Mouse (Mus musculus): ENCODE results near the gene Phldb2. TPM values are rescaled to one million over a fixed set of nuclear protein-coding genes. Genes with fewer than 3 reads are reported as not detected.

The Phldb2 gene
- total RNA-seq, 2 experiments from 2014 or later, result 34.3 to 46.2 TPM

DNA sequence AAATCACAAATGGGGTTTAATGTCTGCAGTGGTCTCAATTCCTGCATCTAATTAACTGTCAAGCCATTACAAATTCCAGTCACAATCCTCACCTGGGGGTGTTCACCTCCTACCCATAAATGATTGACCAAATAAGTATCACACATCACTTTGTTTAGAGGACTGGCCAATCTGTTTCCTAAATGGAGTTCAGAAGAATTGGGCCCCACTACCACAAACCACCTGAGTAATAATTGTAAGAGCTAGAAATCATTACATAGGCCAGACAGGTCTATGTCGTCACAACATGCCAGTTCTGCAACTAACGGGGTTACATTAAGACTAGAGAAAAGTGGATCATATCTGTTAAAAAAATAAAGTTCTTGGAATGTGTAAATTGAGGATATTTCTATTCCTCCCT, 1.4 kb downstream of the Phldb2 start:
- DNase-seq, result no peak

DNA sequence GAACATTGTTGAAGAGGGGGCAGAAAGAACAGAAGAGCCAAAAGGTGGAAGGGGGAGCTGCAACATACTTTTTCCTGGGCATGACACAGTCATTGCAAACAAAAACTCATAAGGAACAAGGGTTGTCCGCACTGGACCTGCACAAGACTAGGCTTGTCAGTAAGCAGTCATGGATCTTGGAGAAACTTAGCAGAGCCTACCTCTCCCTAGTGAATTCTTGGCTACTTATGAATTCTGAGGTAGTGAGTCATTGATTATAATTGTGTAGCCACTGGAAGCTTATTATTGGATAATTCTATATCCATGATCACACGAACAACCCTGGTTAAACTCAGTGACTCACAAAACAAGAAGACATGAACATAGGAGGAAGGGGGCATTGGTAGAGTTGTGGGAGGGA, 7.1 kb downstream of the Phldb2 start:
- no peak for DNase-seq

DNA sequence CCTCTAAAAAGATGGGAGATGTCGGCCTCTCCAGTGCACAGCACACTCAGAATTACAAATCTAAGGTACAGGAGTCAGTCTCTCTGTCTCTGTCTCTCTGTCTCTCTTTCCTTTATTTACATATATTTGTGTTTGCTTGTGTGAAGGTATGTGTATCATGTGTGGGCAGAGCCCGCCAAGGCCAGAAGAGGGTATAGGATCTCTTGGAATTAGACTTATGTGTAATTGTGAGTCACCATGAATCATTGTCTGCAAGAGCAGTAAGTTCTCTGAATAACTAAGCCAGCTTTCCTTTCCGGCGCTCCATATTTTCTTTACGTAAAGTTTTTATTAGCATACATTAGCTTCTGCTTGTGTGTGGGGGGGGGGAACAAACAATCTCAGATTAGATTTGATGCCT, 7.7 kb downstream of the Phldb2 start:
- DNase-seq, result no peak

DNA sequence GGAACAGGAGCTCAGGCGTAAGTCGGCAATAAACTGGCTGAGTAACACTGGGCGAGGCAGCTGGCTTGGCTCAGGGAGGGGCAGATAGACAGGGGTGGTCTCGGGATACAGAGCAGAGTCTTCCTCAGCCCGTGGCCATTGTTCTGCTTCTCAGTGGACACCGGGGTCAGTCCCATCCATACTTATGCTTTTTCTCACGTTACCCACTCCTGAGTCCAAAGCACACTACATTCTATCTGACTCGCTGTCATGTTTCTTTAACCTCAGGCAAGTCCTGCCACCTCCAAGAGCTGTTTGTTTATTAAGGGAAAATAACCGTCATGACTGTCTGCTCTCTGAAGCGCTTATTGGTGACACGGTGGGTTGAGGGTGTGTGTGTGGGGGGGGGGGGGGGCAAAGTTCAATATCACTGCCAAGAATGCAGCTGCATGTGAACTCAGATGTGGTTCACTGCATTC, 8.2 kb downstream of the Phldb2 start:
- DNase-seq, result no peak

DNA sequence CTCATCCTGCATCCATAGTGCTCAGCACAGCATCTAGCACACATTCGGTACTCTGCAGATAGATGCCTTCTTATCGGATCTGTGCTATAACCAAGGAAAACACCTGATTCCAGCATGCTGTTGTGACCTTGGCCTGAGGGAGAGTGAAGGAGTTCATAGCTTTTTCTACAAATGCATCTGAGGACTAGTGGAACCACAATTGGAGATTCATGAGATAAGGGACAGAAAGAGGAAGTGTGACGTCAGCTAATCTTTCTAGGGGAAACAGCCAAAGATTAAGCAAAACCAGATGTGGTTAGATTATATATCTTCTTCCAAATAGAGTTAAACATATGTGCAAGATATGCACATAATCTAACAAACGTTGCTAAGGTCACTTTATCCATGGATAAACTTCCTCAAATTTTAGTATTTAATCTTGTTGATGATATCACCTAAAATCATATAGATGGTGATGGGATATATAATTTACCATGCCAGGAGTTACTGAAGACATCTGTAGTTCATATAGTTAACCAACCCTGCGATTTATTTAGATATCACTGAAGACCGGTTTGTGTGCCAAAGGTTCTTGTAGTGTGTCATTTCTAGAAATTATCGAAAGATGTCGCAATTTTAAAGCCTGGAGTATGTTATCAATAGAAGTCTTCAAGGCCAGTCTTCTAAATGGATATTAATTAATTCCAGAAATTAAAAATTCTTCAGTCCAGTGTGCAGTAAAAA, 11.1 kb downstream of the Phldb2 start:
- no peak for DNase-seq

DNA sequence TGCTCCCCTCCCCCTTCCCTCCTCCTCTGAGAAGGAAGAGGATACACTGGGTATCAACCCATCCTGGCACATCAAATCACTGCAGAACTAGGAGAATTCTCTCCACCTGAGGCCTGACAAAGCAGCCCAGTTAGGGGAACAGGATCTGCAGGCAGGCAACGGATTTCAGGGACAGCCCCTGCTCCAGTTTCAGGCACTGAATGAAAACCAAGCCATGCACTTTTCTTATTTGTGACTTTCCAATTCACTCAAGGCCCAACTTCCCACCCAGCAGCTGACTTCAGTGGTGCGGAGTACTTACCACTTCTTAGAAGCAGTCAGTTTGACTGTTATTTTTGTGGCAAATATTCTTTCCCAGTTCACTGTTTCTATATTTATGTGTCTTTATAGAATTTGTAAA, 12.7 kb downstream of the Phldb2 start:
- no peak for DNase-seq

DNA sequence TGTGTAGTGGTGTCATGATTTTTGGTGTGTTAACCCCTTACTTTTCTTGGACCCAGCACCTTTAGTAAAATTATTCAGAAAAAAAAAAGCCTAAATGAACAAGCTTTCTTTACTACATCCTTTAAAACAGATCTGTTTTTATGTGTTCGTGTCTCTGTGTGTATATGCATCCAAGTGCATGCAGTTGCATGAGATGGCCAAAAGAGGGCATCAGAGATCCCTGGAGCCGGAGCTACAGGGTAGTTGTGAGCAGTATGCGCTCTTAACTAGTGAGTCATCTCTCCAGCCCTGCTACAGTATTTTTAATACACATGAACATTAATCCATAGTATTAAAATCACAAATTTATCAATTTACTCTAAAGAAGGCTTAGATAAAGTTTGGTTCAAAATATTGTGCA, 14.0 kb downstream of the Phldb2 start:
- no peak for DNase-seq

DNA sequence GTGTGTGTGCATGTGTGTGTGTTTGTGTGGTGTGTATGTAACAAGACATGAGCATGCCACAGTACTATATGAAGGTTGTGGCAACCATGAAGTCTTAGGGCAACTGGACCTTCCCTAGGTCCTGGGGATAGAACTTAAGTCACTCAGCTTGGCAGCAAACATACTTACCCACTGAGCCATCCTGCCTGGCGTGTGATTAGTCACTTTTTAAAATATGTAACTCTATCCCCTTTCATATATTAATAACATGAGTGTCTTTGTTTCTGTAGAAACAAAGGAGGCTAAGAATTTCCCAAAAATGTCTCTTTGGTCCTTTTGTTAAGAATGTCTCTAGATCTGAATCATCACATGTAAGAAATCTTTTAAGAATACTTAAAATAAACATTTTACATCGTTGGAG, 16.0 kb downstream of the Phldb2 start:
- no peak for DNase-seq

DNA sequence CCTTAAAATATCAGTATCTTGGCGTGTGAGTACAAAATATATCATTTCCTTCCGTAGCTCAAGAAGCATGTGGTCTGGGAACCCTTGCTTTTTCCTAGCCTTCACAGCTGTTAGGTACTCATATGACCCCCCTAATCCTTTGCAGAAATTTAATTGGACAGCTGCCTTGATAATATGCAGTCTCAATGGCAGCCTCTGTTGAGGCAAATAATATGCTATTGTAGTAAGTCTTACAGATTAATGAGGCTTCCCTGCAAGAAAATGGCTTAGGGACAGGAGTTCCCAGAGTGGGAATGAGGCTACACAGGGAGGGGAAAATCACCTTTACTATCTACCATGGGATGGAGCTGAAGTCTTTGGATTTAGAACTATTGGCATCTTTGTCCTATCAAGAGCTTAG, 16.9 kb downstream of the Phldb2 start:
- no peak for DNase-seq

DNA sequence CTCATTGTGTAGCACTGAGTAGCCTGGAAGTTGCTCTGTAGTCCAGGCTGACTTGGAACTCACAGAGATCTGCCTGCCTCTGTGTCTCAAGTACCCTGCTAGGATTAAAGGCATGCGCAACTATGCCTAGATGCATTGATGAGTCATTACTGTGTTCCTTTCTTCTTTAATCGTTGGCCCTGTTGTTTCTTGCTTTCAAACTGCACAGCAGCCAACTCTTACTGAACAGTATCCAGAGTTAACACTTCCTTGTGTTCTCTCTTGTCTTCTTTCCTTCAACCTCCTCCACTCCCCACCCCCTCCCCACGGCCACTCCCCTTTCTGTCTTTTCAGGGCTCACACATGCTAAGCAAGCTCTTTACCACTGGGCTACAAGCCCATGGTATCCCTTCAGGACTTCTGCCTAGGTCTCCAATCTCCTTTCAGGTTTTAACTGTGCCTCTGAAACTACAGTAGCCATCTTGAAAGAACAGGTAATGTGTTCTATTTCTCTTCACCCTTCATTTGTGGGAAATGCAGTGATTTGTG, 17.4 kb downstream of the Phldb2 start:
- DNase-seq, result no peak

DNA sequence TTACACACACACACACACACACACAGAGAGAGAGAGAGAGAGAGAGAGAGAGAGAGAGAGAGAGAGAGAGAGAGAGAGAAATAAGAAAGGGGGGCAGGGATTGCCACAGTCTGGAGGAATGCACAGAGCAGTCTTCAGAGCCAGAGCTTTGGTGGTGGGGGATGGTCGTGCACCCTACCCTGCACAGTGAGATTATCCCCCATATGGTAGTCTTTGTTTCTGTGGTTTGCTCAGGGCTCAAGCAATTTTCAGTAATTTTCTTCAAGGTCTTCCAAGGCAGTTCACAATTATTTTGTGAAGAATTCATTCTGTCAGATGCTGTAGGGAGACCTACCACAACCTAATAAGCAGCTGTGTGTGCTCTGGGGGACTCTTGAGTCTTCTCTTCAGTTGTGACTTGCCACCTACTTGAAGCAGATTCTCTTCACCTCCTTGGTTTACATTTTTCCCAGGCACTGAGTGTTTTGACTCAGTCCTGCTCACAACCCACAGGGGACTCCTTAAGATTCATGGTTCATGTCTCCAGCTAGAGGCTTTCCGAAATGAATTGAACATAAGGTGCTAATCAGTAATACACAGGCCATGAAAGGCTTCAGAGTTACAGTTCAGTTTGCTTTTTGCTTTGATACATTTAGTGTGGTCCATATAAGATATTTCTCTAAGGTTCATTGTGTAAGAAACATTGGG, 18.5 kb downstream of the Phldb2 start:
- no peak for DNase-seq

DNA sequence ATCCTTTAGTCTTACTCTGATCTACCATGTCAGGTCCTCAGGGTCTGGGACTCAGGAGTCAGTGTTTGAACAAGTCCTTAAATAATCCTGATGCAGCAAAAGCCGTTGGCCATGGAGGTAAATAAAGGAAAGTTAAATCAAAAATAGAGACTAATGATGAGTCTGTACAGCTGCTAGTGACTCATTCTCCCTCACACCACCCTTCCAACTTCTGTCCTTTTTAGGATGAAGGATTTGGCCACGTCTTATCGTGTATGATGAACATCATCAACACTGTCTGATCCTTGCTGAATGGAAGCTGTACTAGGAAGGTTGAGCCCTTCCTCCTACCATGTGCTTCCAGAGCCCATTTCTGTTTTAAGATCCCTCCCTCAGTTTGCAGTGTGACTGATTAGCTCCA, 23.1 kb downstream of the Phldb2 start:
- DNase-seq, result no peak

DNA sequence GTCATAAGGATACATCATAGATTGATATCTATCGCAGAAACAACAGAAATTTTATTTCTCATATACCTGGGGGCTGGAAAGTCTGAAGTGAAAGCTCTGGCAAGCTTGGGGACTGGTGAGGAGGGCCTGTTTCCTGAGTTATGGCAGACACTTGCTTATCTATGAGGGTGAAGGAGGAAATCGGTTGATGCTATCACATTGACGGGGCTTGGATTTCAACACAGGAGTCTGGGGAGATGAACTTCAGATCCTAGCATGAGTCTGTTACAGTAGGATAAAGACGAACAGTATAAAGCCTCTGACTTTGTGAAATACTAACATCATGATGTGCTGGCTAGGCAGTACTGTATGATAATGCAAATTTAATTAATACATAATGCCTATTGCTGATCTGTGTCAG, 25.3 kb downstream of the Phldb2 start:
- no peak for DNase-seq

DNA sequence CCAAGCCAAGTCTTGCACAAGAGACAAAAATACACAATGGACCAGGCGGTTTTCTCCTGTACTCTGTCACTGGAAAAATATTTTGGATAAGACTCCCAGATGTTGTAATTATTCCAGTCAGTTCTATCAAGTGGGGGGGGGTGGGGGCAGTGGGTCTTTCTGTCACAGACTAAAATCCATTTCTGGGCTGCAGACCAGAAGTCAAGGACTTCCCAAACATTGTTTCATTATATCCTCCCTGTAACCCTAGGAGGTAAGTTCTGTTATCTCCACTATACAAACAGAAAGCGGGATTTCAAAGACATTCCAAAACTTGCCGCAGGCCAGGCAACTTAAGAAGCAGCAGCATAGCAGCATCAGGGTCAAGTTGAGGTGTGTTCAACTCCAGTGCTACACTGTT, 25.8 kb downstream of the Phldb2 start:
- no peak for DNase-seq

DNA sequence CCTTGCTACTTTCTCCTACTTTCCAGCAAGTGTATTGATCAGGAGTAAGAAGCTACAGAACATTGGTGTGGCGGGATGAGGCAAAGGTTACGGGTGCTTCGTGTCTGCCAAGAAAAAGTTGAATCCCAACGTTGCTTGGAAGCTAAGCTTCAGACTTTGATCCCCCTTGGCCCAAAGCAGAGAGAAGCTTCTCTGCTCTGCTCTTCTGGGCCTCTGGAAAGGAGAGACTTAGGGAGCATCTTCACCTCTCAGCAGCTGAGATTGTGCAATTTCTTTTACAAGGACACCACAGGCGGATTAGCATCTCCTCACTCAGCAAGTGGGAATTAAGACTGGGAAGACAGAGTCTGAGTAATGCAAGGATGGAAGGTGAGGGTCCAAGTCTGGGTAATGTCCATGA, 26.5 kb downstream of the Phldb2 start:
- DNase-seq, result no peak

DNA sequence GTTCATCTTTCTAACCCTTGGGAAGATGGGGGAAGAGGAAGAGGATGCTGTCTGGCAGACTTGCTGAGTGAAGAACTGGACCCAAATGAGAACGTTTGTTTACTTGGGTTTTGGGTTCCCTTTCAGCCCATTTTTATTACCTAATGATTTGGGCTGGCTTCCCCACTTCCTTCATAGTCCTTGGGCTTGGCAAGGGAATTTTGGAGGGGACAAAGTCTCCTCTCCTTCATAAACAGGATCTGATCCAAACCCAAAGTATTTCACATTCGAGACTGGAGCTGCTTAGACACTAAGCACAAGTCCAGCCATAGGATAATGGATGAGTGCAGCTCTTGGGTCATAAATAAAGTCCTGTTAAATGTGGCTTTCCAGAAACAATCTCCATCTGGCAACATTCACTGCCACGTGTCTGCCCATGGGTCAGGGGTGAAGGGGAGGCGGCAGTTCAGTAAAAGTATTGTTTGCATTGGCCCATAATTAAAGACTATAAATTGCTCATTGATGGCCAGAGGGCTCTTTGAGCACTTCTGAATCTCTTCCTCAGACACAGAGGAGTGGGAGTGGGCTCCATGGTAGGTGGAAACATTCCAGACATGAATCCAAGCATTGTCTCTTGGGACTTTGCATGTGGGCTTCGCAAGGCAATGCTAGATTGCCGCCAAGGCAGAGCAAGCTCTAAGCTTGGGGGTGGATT, 29.5 kb downstream of the Phldb2 start:
- DNase-seq, result peak; percentile 19

DNA sequence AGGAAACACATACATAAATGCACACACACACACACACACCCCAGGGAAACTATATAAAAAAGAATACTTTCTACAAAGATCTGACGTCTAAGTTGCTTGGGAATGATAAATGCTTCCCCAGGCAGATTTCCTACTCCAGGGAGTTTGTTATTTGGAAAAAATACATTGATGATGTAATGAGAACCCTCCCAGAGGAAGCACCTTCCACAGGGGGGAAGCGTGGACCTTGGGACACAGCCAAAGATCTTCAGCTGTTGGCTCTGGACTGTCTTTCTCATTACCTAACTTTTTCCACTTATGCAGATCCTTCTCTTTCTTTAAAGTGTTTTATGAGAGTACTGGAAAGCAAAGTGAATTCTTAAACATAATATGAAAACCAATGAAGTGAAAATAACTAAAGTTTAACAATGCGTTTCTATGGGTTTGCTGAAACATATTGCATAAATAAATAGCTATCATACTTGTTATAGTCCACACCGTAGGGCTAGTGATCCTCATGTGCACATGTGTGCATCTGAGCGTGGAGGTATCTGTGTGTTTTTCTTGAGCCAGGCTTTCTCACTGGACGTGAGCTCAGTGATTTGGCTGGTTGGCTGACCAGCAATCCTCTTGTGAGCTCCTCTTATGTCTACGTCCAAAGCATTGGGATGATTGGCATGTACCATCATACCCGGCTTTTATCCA, 30.7 kb downstream of the Phldb2 start:
- peak; percentile 62 for DNase-seq

DNA sequence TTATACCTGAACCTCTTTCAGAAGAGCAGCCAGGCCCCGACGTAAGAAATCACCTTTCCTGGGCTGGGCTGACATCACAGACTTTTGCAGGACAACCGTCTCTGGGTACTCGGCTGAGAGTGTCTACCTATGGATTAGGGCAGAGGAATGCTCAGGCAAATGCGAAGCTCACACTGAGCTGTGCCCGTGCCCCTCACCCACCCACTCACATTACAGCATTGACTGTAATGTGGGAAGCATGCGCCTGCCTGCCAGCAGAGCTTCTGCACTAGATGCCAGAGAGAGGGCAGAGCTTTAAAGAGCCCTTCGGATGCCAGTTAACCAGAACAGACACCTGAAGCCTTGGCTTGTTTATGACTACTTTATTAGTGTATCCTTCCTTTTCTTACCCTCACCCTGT, 33.8 kb downstream of the Phldb2 start:
- DNase-seq, result no peak

DNA sequence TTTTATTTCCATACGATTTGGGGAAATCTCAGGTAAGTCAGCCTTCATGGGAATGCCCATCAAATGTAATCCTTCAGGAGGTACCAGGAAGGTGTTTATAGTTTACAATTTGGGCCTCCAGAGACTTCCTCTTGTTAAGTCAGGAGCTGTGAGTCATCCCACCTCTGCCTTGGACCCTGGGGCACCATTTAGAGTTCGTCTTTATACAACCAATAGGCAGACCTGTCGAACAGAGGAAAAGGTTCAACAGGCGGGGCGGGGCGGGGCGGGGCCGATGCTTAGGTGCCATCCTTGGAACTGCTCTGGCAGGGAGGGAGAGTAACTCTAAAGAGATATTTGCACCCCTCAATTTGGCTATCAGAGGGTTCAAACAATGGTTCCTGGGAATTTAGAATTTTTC, 49.8 kb downstream of the Phldb2 start:
- DNase-seq, result no peak

DNA sequence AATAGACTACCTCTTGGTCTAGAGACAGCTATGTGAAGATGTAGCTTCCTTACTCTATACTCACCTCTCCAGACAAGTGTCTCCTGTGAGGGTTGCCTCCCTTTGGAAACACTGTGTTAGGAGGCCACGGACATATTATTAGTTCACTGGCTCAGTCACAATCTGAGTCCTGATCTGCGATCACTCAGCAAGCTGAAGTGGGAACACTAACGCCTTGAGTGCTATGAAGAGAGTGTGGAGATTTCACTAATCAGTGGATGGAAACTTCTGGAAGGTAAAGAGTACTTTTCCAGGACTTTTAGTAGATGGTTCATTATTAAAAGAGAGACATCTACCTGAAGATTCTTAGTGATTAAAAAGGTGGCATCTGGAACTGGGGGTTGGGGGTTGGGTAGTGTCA, 54.9 kb downstream of the Phldb2 start:
- no peak for DNase-seq

DNA sequence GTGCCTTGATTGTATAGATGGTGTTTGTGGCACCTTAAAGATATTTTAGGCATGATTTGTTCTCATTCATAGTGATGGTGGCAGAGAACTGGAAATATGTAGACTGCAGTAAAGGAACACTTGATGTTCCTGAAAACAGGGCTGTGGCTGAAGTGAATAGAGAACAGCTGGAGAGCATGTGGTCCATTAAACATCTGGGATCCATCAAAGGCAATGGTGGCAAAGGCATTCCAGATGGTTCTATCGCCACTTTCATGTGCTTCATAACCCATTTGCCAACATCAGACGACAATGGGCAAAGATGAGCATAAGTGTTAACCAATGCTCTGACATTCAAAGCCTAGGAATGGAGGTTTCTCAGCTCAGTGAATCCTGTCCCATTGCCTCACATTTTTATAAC, 56.8 kb downstream of the Phldb2 start:
- DNase-seq, result no peak

DNA sequence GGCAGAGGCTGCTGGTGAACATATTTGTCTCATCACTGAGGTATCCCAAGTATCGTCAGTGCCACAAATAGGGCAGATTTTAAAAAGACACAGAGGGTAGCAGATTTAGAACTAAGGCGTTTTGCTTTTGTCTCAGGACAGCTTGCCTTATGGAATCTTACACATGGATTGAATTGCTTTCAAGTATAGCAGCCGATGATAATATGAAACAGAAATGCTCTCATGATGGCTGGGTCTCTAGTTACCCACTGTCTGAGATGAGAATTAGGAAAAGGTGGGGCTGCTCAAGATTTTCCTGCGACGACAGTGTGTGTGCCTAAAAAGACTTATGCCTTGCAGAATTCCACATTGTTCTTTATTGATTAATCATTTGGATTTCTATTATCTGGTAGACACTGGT, 58.4 kb downstream of the Phldb2 start:
- no peak for DNase-seq

DNA sequence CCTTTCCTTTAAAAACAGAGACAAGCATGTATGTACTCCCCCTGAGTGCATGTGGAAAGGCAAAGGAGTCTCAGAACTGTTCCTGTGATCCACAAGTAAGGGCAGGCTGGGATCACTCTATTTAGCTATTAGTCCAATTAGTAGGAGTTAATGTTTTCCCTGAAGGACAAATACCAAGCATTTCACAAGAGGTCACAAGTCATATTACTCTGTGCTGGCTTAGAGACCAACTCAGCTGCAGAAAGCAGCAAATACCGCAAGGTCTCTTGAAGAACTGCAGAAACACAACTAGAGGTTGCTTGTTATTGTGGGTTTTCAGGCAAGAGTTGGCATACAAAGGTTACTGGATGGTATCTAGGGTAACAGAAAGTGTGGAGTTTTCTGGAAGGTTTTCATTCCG, 59.6 kb downstream of the Phldb2 start:
- DNase-seq, result no peak

All from adrenal gland, postnatal 10 days (tissue).